In the genomic region with DNA sequence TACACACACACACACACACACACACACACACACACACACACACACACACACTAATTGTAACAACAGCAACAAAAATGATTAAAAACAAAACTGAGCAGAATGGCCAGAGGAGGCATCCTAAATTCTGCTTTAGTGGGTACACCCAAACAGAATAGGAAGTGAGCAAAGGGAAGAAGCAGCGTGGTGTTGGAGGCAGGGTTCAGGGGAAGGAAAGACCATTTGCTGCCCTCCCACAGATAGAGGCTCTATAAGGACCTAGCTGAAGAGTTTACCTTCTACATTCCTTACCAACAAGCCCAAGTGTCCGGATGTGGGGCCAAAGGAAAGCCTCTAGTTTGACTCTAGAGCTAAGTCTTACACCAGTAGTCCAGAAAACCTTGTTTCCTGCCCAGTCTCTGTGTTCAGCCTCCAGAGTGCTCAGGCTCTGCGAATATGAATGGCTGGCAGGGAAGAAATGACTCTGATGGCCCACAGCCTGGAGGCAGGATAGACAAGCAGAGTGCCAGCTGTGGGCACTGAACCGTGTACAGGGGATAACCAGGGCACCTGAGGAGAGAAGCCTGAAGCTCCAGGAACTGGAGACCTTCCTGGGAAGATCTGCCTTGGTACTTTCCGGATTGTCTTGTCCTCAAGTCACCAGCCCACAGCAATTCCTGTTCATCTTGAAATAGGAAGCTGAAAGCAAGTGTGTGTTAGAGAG, we compare ENCODE assay signal across 12 mouse cellular contexts. TPM values are rescaled to one million over a fixed set of nuclear protein-coding genes. Genes with fewer than 3 reads are reported as not detected.
A peak's percentile ranks its signal among the peaks of the same experiment; 100 is the strongest.
DNase-seq lines count a peak whose midpoint lies in the region; ATAC-seq lines count a peak whose summit lies in the region.
"Had no signal": no experiment of that assay in that cellular context is flagged by ENCODE, and none has a peak within 500 bp of the region (broad histone marks: within the 10 kb centered on the region; RNA-seq: fewer than 3 reads in every experiment).

No protein-coding gene starts in this region.

- intact Hi-C loops in left cerebral cortex, postnatal 4 days (cut with DNase I): no loop called here

- DNase-seq in kidney, adult 11 months: peak; percentile 16
- DNase-seq in kidney, postnatal 14 days: no peak
- DNase-seq in left cerebral cortex, postnatal 4 days: peak; percentile 34
- no peak for DNase-seq in left cerebral cortex, adult 18-20 months (ENCODE audit: low spot score in 2 of 2)
- peak; percentile 48 to 67 for DNase-seq in cerebellum, postnatal 25 days
- no peak for DNase-seq in adrenal gland, postnatal 36 days
- DNase-seq: adrenal gland, adult 8-10 months; liver, embryonic 13.5 days; lung, embryonic 14.5 days; right cerebral cortex, postnatal 4 days had no signal

- ATAC-seq in megakaryocyte progenitor cell, adult 5-6 weeks (replicated peaks; ENCODE audit: poor library complexity): peak; percentile 44
- ATAC-seq: Patski had no signal

RNA-seq across cellular contexts. Expression of a gene that starts 41.7 kb away (rescaled TPM):
- 10 to 100 TPM; 16.6 to 17.5 TPM for total RNA-seq in left cerebral cortex, postnatal 4 days (2021)
- 1 to 10 TPM; 8.3 to 8.5 TPM for total RNA-seq in left cerebral cortex, adult 18-20 months (2021)
- total RNA-seq in megakaryocyte progenitor cell, adult 5-6 weeks (2015): 66.1 and 75.7 TPM in 2 replicates
- total RNA-seq in megakaryocyte progenitor cell, adult 5-6 weeks (2017): 289 and 346 TPM in 2 replicates
- total RNA-seq in adrenal gland, postnatal 36 days (2021): 10 to 100 TPM; 12.7 to 14.2 TPM

RNA-seq across cellular contexts. Expression of a gene that starts 57.6 kb away (rescaled TPM):
- total RNA-seq in left cerebral cortex, postnatal 4 days (2021): 1 to 10 TPM; 7.3 to 7.5 TPM
- 1 to 10 TPM; 4.3 to 5.1 TPM for total RNA-seq in left cerebral cortex, adult 18-20 months (2021)
- total RNA-seq in megakaryocyte progenitor cell, adult 5-6 weeks (2015): 0.94 and 2.5 TPM in 2 replicates
- total RNA-seq in megakaryocyte progenitor cell, adult 5-6 weeks (2017): 2.5 and 3.9 TPM in 2 replicates
- total RNA-seq in adrenal gland, postnatal 36 days (2021): 100 to 1,000 TPM in 1 of 2 experiments, 10 to 100 TPM in 1; 32.3 to 196 TPM

Comparison
In these comparisons a context has a peak if more than half of its experiments do, and no peak if none do; other contexts are left out.
1. DNase-seq: peak in kidney, adult 11 months (single experiment), left cerebral cortex, postnatal 4 days (single experiment) and cerebellum, postnatal 25 days (2 of 2); none in kidney, postnatal 14 days (single experiment), left cerebral cortex, adult 18-20 months (0 of 2) and adrenal gland, postnatal 36 days (0 of 2).